Mouse (Mus musculus): ENCODE data around the gene Adgrl2. TPM values are rescaled to one million over a fixed set of nuclear protein-coding genes. Genes with fewer than 3 reads are reported as not detected.

The Adgrl2 gene
- total and polyA plus RNA-seq, 3 experiments = not detected

- DNase-seq (ENCODE audit: low read depth, low spot score) = no peak
- TF ChIP-seq ZC3H11A (IDR thresholded peaks at IDR 0.05; ENCODE audit: low read depth, low read length) (no peak), MAFK (IDR thresholded peaks at IDR 0.05; ENCODE audit: borderline replicate concordance, low read depth, low read length) (no peak), ZNF384 (IDR thresholded peaks at IDR 0.05; ENCODE audit: low read depth, low read length) (no peak), MXI1 (IDR thresholded peaks at IDR 0.05; ENCODE audit: low read depth, low read length) (no peak), JUND (IDR thresholded peaks at IDR 0.05; ENCODE audit: low read depth, low read length) (no peak)
Measured at GRCm38 (mm10) chr3:148912944-148913684, 77.2 kb downstream of the Adgrl2 start.

GRCm38 (mm10) chr3:148912536-148912935 is 77.8 kb downstream of the Adgrl2 start:
- TF ChIP-seq KAT2A (conservative IDR thresholded peaks at IDR 0.05; ENCODE audit: low read depth, low read length) (no peak), TAL1 (IDR thresholded peaks at IDR 0.05; ENCODE audit: low read length) (no peak)
- Histone ChIP-seq H3K9me3 (replicated peaks; ENCODE audit: insufficient read depth, low read length) (no peaks in the 10 kb centered on the region), H3K9ac (ENCODE audit: control insufficient read depth, low read depth, low read length, poor library complexity, severe bottlenecking) (no peak overlapping the region), H3K27me3 (ENCODE audit: control insufficient read depth in 1 of 2, insufficient read depth in 2 of 2, low read length in 2 of 2) (no peaks in the 10 kb centered on the region), H3K4me3 (ENCODE audit: control insufficient read depth in 1 of 2, insufficient read depth in 1 of 2, low read depth in 2 of 2, low read length in 2 of 2) (no peak overlapping the region), H3K27ac (ENCODE audit: control insufficient read depth, low read depth, low read length) (no peak overlapping the region), H3K36me3 (ENCODE audit: control insufficient read depth in 1 of 2, insufficient read depth in 2 of 2, low read length in 2 of 2) (no peaks in the 10 kb centered on the region), H3K4me1 (ENCODE audit: control insufficient read depth in 1 of 2, insufficient read depth in 2 of 2, low read length in 2 of 2) (no peaks in the 10 kb centered on the region), H3K79me2 (ENCODE audit: control insufficient read depth, insufficient read depth, low read length, poor library complexity) (no peaks in the 10 kb centered on the region)
- DNase-seq (ENCODE audit: low read depth, low spot score) = no peak

More at GRCm38 (mm10) chr3:148912944-148913684, 77.2 kb downstream of the Adgrl2 start:
- Histone ChIP-seq H3K4me1 (ENCODE audit: control insufficient read depth in 1 of 2, insufficient read depth in 2 of 2, low read length in 2 of 2) (no peaks in the 10 kb centered on the region), H3K36me3 (ENCODE audit: control insufficient read depth in 1 of 2, insufficient read depth in 2 of 2, low read length in 2 of 2) (no peaks in the 10 kb centered on the region), H3K27ac (ENCODE audit: control insufficient read depth, low read depth, low read length) (no peak overlapping the region), H3K27me3 (ENCODE audit: control insufficient read depth in 1 of 2, insufficient read depth in 2 of 2, low read length in 2 of 2) (no peaks in the 10 kb centered on the region), H3K9ac (ENCODE audit: control insufficient read depth, low read depth, low read length, poor library complexity, severe bottlenecking) (no peak overlapping the region), H3K4me3 (ENCODE audit: control insufficient read depth in 1 of 2, insufficient read depth in 1 of 2, low read depth in 2 of 2, low read length in 2 of 2) (no peak overlapping the region), H3K9me3 (replicated peaks; ENCODE audit: insufficient read depth, low read length) (no peaks in the 10 kb centered on the region), H3K79me2 (ENCODE audit: control insufficient read depth, insufficient read depth, low read length, poor library complexity) (no peaks in the 10 kb centered on the region)

GRCm38 (mm10) chr3:148907873-148908272 is 82.5 kb downstream of the Adgrl2 start:
- Histone ChIP-seq H3K36me3 (ENCODE audit: control insufficient read depth in 1 of 2, insufficient read depth in 2 of 2, low read length in 2 of 2) (no peaks in the 10 kb centered on the region), H3K4me1 (ENCODE audit: control insufficient read depth in 1 of 2, insufficient read depth in 2 of 2, low read length in 2 of 2) (no peaks in the 10 kb centered on the region), H3K79me2 (ENCODE audit: control insufficient read depth, insufficient read depth, low read length, poor library complexity) (no peaks in the 10 kb centered on the region), H3K9me3 (replicated peaks; ENCODE audit: insufficient read depth, low read length) (no peaks in the 10 kb centered on the region), H3K9ac (ENCODE audit: control insufficient read depth, low read depth, low read length, poor library complexity, severe bottlenecking) (no peak overlapping the region), H3K27me3 (ENCODE audit: control insufficient read depth in 1 of 2, insufficient read depth in 2 of 2, low read length in 2 of 2) (no peaks in the 10 kb centered on the region), H3K4me3 (ENCODE audit: control insufficient read depth in 1 of 2, insufficient read depth in 1 of 2, low read depth in 2 of 2, low read length in 2 of 2) (no peak overlapping the region), H3K27ac (ENCODE audit: control insufficient read depth, low read depth, low read length) (no peak overlapping the region)
- no peak for DNase-seq (ENCODE audit: low read depth, low spot score)
- TF ChIP-seq TBP (IDR thresholded peaks at IDR 0.05; ENCODE audit: low read depth, low read length) = no peak

Measured in MEL (cell line).